Mouse (Mus musculus) MEL (cell line): ENCODE measurements around the gene Gclc. TPM values are rescaled to one million over a fixed set of nuclear protein-coding genes. Genes with fewer than 3 reads are reported as not detected.

Experiments
- DNase-seq: peaks from one replicate; pipeline ENCODE4 v3.0.0; 2011; ENCODE audit warnings: low read depth, low spot score
- H3K27ac ChIP-seq: 2 replicates; pipeline ENCODE4 v1.5.1; 2012; ENCODE audit warnings: low read depth, mild to moderate bottlenecking, control low read depth, low read length, moderate library complexity; ENCODE audit not compliant: control insufficient read depth
- H3K27me3 ChIP-seq, 2 experiments: fragments of 150-350 bp in 1 of 2; sonication (generic) in 1 of 2; 2 replicates each; pipeline ENCODE4 v1.6.1; 2012; ENCODE audit warnings: low read length in 2 of 2, mild to moderate bottlenecking in 2 of 2, improper control_type of control experiment in 1 of 2, moderate library complexity in 1 of 2; ENCODE audit not compliant: insufficient read depth in 2 of 2, control insufficient read depth in 1 of 2
- H3K36me3 ChIP-seq, 2 experiments: 2 replicates each; pipeline ENCODE4 v1.6.1; 2012 to 2014; ENCODE audit warnings: low read length in 2 of 2, improper control_type of control experiment in 1 of 2, inconsistent platforms in 1 of 2, mild to moderate bottlenecking in 1 of 2; ENCODE audit not compliant: insufficient read depth in 2 of 2, control insufficient read depth in 1 of 2
- H3K4me1 ChIP-seq, 2 experiments: fragments of 150-350 bp in 1 of 2; sonication (generic) in 1 of 2; 2 replicates each; pipeline ENCODE4 v1.6.1; 2012; ENCODE audit warnings: low read length in 2 of 2, improper control_type of control experiment in 1 of 2, mild to moderate bottlenecking in 1 of 2; ENCODE audit not compliant: insufficient read depth in 2 of 2, control insufficient read depth in 1 of 2
- H3K4me3 ChIP-seq, 2 experiments: fragments of 150-350 bp in 1 of 2; sonication (generic) in 1 of 2; 2 replicates each; pipeline ENCODE4 v1.5.1; 2012; ENCODE audit warnings: low read depth in 2 of 2, low read length in 2 of 2, mild to moderate bottlenecking in 2 of 2, moderate library complexity in 2 of 2, control low read depth in 1 of 2, improper control_type of control experiment in 1 of 2; ENCODE audit not compliant: control insufficient read depth in 1 of 2, insufficient read depth in 1 of 2
- H3K79me2 ChIP-seq: 2 replicates; pipeline ENCODE4 v1.6.1; 2012; ENCODE audit warnings: mild to moderate bottlenecking, low read length, moderate library complexity; ENCODE audit not compliant: control insufficient read depth, poor library complexity, insufficient read depth
- H3K9ac ChIP-seq: 2 replicates; pipeline ENCODE4 v1.6.1; 2012; ENCODE audit warnings: low read depth, mild to moderate bottlenecking, control low read depth, low read length, moderate library complexity; ENCODE audit not compliant: control insufficient read depth, poor library complexity, severe bottlenecking
- H3K9me3 ChIP-seq: fragments of 150-350 bp; sonication (generic); replicated peaks from 2 replicates; pipeline ENCODE4 v1.6.1; 2012; ENCODE audit warnings: mild to moderate bottlenecking, low read length, improper control_type of control experiment, moderate library complexity; ENCODE audit not compliant: insufficient read depth
- CHD2 ChIP-seq: IDR thresholded peaks from 2 replicates; pipeline ENCODE4 v1.6.1; 2011; ENCODE audit warnings: low read length, improper control_type of control experiment
- CTCF ChIP-seq, 3 experiments: IDR thresholded peaks in 2 of 3; conservative IDR thresholded peaks in 1 of 3; 2 replicates each; pipeline ENCODE4 v1.5.1; 2011 to 2012; ENCODE audit warnings: low read length in 3 of 3, low read depth in 2 of 3, mild to moderate bottlenecking in 2 of 3, improper control_type of control experiment in 1 of 3, inconsistent platforms in 1 of 3, mixed read lengths in 1 of 3, moderate library complexity in 1 of 3; ENCODE audit not compliant: control insufficient read depth in 1 of 3, insufficient read depth in 1 of 3, poor library complexity in 1 of 3, severe bottlenecking in 1 of 3
- EP300 ChIP-seq, 2 experiments: IDR thresholded peaks; 2 replicates each; pipeline ENCODE4 v1.6.1; 2011; ENCODE audit warnings: improper control_type of control experiment in 2 of 2, low read length in 2 of 2, low read depth in 1 of 2, mild to moderate bottlenecking in 1 of 2
- ETS1 ChIP-seq: IDR thresholded peaks from 2 replicates; pipeline ENCODE4 v1.6.1; 2012; ENCODE audit warnings: low read depth, mild to moderate bottlenecking, inconsistent platforms, low read length, improper control_type of control experiment, moderate library complexity
- GABPA ChIP-seq: IDR thresholded peaks from 2 replicates; pipeline ENCODE4 v1.6.1; 2012; ENCODE audit warnings: low read depth, mild to moderate bottlenecking, inconsistent platforms, low read length, improper control_type of control experiment, moderate library complexity
- GATA1 ChIP-seq: IDR thresholded peaks from 2 replicates; pipeline ENCODE4 v1.6.1; 2011; ENCODE audit warnings: low read depth, low read length, improper control_type of control experiment
- HCFC1 ChIP-seq: IDR thresholded peaks from 2 replicates; pipeline ENCODE4 v1.6.1; 2012; ENCODE audit warnings: low read depth, mild to moderate bottlenecking, inconsistent platforms, low read length, improper control_type of control experiment, moderate library complexity
- JUND ChIP-seq: IDR thresholded peaks from 2 replicates; pipeline ENCODE4 v1.6.1; 2011; ENCODE audit warnings: low read depth, mild to moderate bottlenecking, improper control_type of control experiment, low read length
- KAT2A ChIP-seq: conservative IDR thresholded peaks from 2 replicates; pipeline ENCODE4 v1.6.1; 2012; ENCODE audit warnings: low read depth, low read length, improper control_type of control experiment, inconsistent platforms
- MAFK ChIP-seq: IDR thresholded peaks from 2 replicates; pipeline ENCODE4 v1.6.1; 2011; ENCODE audit warnings: low read depth, mild to moderate bottlenecking, low read length, improper control_type of control experiment, borderline replicate concordance
- MAX ChIP-seq: IDR thresholded peaks from 2 replicates; pipeline ENCODE4 v1.6.1; 2011; ENCODE audit warnings: low read length, improper control_type of control experiment
- MAZ ChIP-seq: IDR thresholded peaks from 2 replicates; pipeline ENCODE4 v1.6.1; 2012; ENCODE audit warnings: low read depth, mild to moderate bottlenecking, inconsistent platforms, low read length, improper control_type of control experiment
- MYB ChIP-seq: IDR thresholded peaks from 2 replicates; pipeline ENCODE4 v1.6.1; 2011; ENCODE audit warnings: mild to moderate bottlenecking, low read depth, low read length, improper control_type of control experiment
- NELFE ChIP-seq: IDR thresholded peaks from 2 replicates; pipeline ENCODE4 v1.6.1; 2011; ENCODE audit warnings: low read depth, low read length, improper control_type of control experiment
- NRF1 ChIP-seq: IDR thresholded peaks from 2 replicates; pipeline ENCODE4 v1.6.1; 2014; ENCODE audit warnings: low read depth, mild to moderate bottlenecking, inconsistent platforms, low read length, improper control_type of control experiment, moderate library complexity; ENCODE audit not compliant: poor library complexity, insufficient read depth, severe bottlenecking
- POLR2A ChIP-seq, 2 experiments: IDR thresholded peaks; 2 replicates each; pipeline ENCODE4 v1.6.1; 2011 to 2012; ENCODE audit warnings: low read length in 2 of 2, mild to moderate bottlenecking in 2 of 2, control low read depth in 1 of 2, improper control_type of control experiment in 1 of 2, low read depth in 1 of 2, moderate library complexity in 1 of 2; ENCODE audit not compliant: control insufficient read depth in 1 of 2, insufficient read depth in 1 of 2, poor library complexity in 1 of 2
- POLR2AphosphoS5 ChIP-seq: IDR thresholded peaks from 2 replicates; pipeline ENCODE4 v1.6.1; 2012; ENCODE audit warnings: low read depth, borderline replicate concordance, mild to moderate bottlenecking, inconsistent platforms, low read length, moderate library complexity, mixed read lengths
- RAD21 ChIP-seq: IDR thresholded peaks from 2 replicates; pipeline ENCODE4 v1.6.1; 2011; ENCODE audit warnings: mild to moderate bottlenecking, low read depth, low read length, improper control_type of control experiment
- SMC3 ChIP-seq: IDR thresholded peaks from 2 replicates; pipeline ENCODE4 v1.6.1; 2011; ENCODE audit warnings: low read depth, low read length, improper control_type of control experiment
- TCF12 ChIP-seq: IDR thresholded peaks from 2 replicates; pipeline ENCODE4 v1.6.1; 2014; ENCODE audit warnings: low read depth, mild to moderate bottlenecking, inconsistent platforms, low read length, improper control_type of control experiment, moderate library complexity
- USF1 ChIP-seq: IDR thresholded peaks from 2 replicates; pipeline ENCODE4 v1.6.1; 2014; ENCODE audit warnings: low read depth, mild to moderate bottlenecking, inconsistent platforms, low read length, improper control_type of control experiment, moderate library complexity
- USF2 ChIP-seq, 2 experiments: IDR thresholded peaks; 2 replicates each; pipeline ENCODE4 v1.6.1; 2011 to 2012; ENCODE audit warnings: improper control_type of control experiment in 2 of 2, low read length in 2 of 2, borderline replicate concordance in 1 of 2, inconsistent platforms in 1 of 2, low read depth in 1 of 2, mild to moderate bottlenecking in 1 of 2; ENCODE audit not compliant: insufficient read depth in 1 of 2
- ZC3H11A ChIP-seq: IDR thresholded peaks from 2 replicates; pipeline ENCODE4 v1.6.1; 2012; ENCODE audit warnings: low read depth, mild to moderate bottlenecking, inconsistent platforms, low read length, improper control_type of control experiment
- ZKSCAN1 ChIP-seq: IDR thresholded peaks from 2 replicates; pipeline ENCODE4 v1.6.1; 2012; ENCODE audit warnings: low read depth, mild to moderate bottlenecking, inconsistent platforms, low read length, improper control_type of control experiment, moderate library complexity
- ZNF384 ChIP-seq: IDR thresholded peaks from 2 replicates; pipeline ENCODE4 v1.6.1; 2012; ENCODE audit warnings: low read depth, mild to moderate bottlenecking, inconsistent platforms, low read length, improper control_type of control experiment
- polyA plus RNA-seq, 2 experiments: library from polyadenylated mRNA; stranded (reverse) in 1 of 2; unstranded in 1 of 2; fragments of >175 nt in 1 of 2; fragments of >200 nt in 1 of 2; gene quantifications; 2 replicates each; pipeline versions ENCODE4 v1.2.1 to v1.2.4; 2012; ENCODE audit warnings: low replicate concordance in 2 of 2, low read depth in 1 of 2; ENCODE audit not compliant: insufficient read length in 2 of 2, insufficient read depth in 1 of 2, missing spikeins in 1 of 2
- total RNA-seq: library from RNA; depleted of rRNA; stranded (reverse); fragments of 300-350 nt; gene quantifications from 2 replicates; pipeline ENCODE4 v1.2.3, GENCODE M21; 2012

The Gclc gene
- total and polyA plus RNA-seq, 3 experiments, result 22.6 to 84.8 (median 50.4) TPM

GRCm38 (mm10) chr9:77819318-77819717 lies 65.0 kb downstream of the Gclc start:
- Histone ChIP-seq H3K79me2 (no peaks in the 10 kb centered on the region), H3K4me3 (no peak overlapping the region), H3K9ac (no peak overlapping the region), H3K36me3 (peaks cover 0 to 12% of the 10 kb centered on the region in 2 experiments; a peak in 2 of 4 replicates), H3K27ac (no peak overlapping the region), H3K9me3 (no peaks in the 10 kb centered on the region), H3K4me1 (peaks cover 0 to 15% of the 10 kb centered on the region in 2 experiments; a peak in 2 of 4 replicates), H3K27me3 (peaks cover under 1 to 4% of the 10 kb centered on the region in 2 experiments; a peak in 3 of 4 replicates)
- no peak for DNase-seq
- TF ChIP-seq POLR2AphosphoS5, result no peak
- TF ChIP-seq HCFC1, result no peak
- TF ChIP-seq NRF1, result no peak
- TF ChIP-seq GABPA, result no peak
- TF ChIP-seq CHD2, result no peak
- TF ChIP-seq MAZ, result no peak
- no peak for TF ChIP-seq EP300 (IDR thresholded peaks at IDR 0.05; ENCODE audit: low read depth in 1 of 2, low read length in 2 of 2)
- TF ChIP-seq ETS1, result no peak
- TF ChIP-seq CTCF (IDR thresholded peaks at IDR 0.05 in 2 of 3, conservative IDR thresholded peaks at IDR 0.05 in 1 of 3; ENCODE audit: control insufficient read depth in 1 of 3, insufficient read depth in 1 of 3, low read depth in 2 of 3, low read length in 3 of 3, poor library complexity in 1 of 3, severe bottlenecking in 1 of 3), result peak; percentile 14 to 57 (median 39); a peak in 4 of 6 replicates
- TF ChIP-seq RAD21, result peak; percentile 57
- no peak for TF ChIP-seq TCF12
- no peak for TF ChIP-seq USF1
- TF ChIP-seq ZC3H11A, result peak; percentile 55
- TF ChIP-seq MYB, result no peak
- peak; percentile 53 for TF ChIP-seq SMC3
- TF ChIP-seq MAX, result no peak
- TF ChIP-seq POLR2A (IDR thresholded peaks at IDR 0.05; ENCODE audit: control insufficient read depth in 1 of 2, insufficient read depth in 1 of 2, low read depth in 1 of 2, low read length in 2 of 2, poor library complexity in 1 of 2), result no peak
- no peak for TF ChIP-seq MAFK
- no peak for TF ChIP-seq ZNF384
- no peak for TF ChIP-seq ZKSCAN1

- TF ChIP-seq KAT2A, result no peak
- no peak for TF ChIP-seq GATA1
- TF ChIP-seq ETS1, result no peak
- TF ChIP-seq NELFE, result no peak
- no peak for TF ChIP-seq RAD21
- TF ChIP-seq ZKSCAN1, result no peak
- no peak for TF ChIP-seq USF2 (IDR thresholded peaks at IDR 0.05; ENCODE audit: borderline replicate concordance in 1 of 2, insufficient read depth in 1 of 2, low read depth in 1 of 2, low read length in 2 of 2)
- no peak for TF ChIP-seq EP300 (IDR thresholded peaks at IDR 0.05; ENCODE audit: low read depth in 1 of 2, low read length in 2 of 2)
- TF ChIP-seq JUND, result no peak
Measured at GRCm38 (mm10) chr9:77820836-77821235, 66.5 kb downstream of the Gclc start.

More at GRCm38 (mm10) chr9:77820836-77821235, 66.5 kb downstream of the Gclc start:
- Histone ChIP-seq H3K4me3 (no peak overlapping the region), H3K9ac (no peak overlapping the region), H3K4me1 (peaks cover 0 to 20% of the 10 kb centered on the region in 2 experiments; a peak in 2 of 4 replicates), H3K79me2 (no peaks in the 10 kb centered on the region), H3K36me3 (peaks cover 0 to 12% of the 10 kb centered on the region in 2 experiments; a peak in 2 of 4 replicates), H3K27me3 (no peaks in the 10 kb centered on the region; a peak in 1 of 4 replicates), H3K9me3 (no peaks in the 10 kb centered on the region), H3K27ac (no peak overlapping the region)
- no peak for DNase-seq
